Mouse (Mus musculus): Measurements from ENCODE around the gene Klk6.

DNA sequence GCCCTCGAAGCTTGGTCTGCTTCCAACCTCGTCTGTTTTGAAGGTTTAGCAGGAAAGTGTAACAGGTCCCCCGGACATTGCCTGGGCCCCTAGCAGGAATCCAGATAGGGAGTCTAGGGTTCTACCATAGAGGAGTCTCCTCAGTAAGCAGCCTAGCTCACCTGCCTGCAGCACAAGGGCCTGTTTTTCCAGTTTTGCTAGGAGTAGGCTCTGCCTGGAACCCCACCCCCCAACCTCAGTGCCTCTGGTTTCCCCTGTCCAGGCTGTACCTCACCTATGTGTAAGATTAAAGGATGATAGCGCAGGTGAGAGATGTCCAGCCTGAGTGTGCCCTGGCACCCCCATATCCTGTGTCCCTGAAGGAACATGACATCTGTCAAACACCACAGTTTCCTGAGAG, 52.1 kb downstream of the Klk6 start:
- TF ChIP-seq CTCF (IDR thresholded peaks at IDR 0.05; ENCODE audit: borderline replicate concordance, insufficient read depth, low read depth, low read length), result no peak
- TF ChIP-seq POLR2A (IDR thresholded peaks at IDR 0.05; ENCODE audit: borderline replicate concordance, insufficient read depth, low read length), result no peak
